19 mouse cellular contexts compared by ENCODE assay signal in the genomic region with DNA sequence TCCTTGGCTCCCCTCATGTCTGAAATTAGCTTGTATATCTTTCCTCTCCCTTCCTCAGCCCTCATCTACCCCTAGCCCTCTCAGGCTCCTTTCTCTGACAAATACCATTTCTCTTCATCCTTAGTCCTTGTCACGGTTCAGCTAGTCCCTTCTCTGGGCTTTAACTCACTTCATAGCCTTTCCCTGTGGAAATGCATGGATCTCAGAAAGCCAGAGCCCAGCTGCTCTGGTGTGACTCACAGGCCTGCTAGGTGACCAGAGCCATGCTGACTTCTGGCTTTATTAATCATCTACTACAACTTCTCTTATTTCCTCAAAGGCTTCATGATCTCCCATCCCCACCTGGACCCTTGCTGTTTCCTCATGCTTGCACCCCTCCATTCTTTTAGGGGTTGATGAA. TPM values are rescaled to one million over a fixed set of nuclear protein-coding genes. Genes with fewer than 3 reads are reported as not detected.
DNase-seq lines count a peak whose midpoint lies in the region; ATAC-seq and TF ChIP-seq lines count a peak whose summit lies in the region.
"Had no signal": no experiment of that assay in that cellular context is flagged by ENCODE, and none has a peak within 500 bp of the region (broad histone marks: within the 10 kb centered on the region; RNA-seq: fewer than 3 reads in every experiment).

No protein-coding gene starts in this region.

- no peak overlapping the region for H3K9ac ChIP-seq in heart, adult 2 months (ENCODE audit: low read depth, low read length)
- H3K9ac ChIP-seq: embryonic facial prominence, embryonic 12.5 days; forebrain, embryonic 13.5 days; forebrain, embryonic 15.5 days; forebrain, postnatal 0 days had no signal

- peak; percentile 85 for ATAC-seq in Patski
- ATAC-seq: CD4-positive, CD25-positive, alpha-beta regulatory T cell, adult 4 months; forebrain, embryonic 13.5 days; forebrain, embryonic 15.5 days; forebrain, postnatal 0 days had no signal

- POLR2A ChIA-PET in Patski (lab: Charles Lee): no interaction called here

- no peak overlapping the region for H3K27ac ChIP-seq in heart, adult 2 months
- H3K27ac ChIP-seq: embryonic facial prominence, embryonic 10.5 days; embryonic facial prominence, embryonic 12.5 days; forebrain, embryonic 13.5 days; forebrain, embryonic 15.5 days had no signal

- H3K27me3 ChIP-seq in Patski: no peaks in the 10 kb centered on the region
- peaks cover 8% of the 10 kb centered on the region for H3K27me3 ChIP-seq in heart, adult 2 months (ENCODE audit: control insufficient read depth, insufficient read depth, low read length)

- no peaks in the 10 kb centered on the region for H3K36me3 ChIP-seq in heart, adult 2 months (ENCODE audit: control insufficient read depth, insufficient read depth, low read length)
- H3K36me3 ChIP-seq: embryonic facial prominence, embryonic 10.5 days; embryonic facial prominence, embryonic 12.5 days; forebrain, embryonic 15.5 days; G1E had no signal

- no peak for TF ChIP-seq EP300 in heart, adult 2 months (IDR thresholded peaks at IDR 0.05; ENCODE audit: insufficient read depth, low read depth, low read length)

- WGBS in heart, adult 2 months: 90% methylated on average over 1 of the region's 1 CpGs

- no peak for TF ChIP-seq CTCF in Patski (IDR thresholded peaks at IDR 0.05)
- TF ChIP-seq CTCF in heart, adult 2 months (IDR thresholded peaks at IDR 0.05): no peak

- DNase-seq in 3T3-L1 (ENCODE audit: low read depth, low spot score) (peak; percentile 25), MN1 (ENCODE audit: low spot score) (peak; percentile 66), Patski (ENCODE audit: low read depth, low spot score) (no peak)
- no peak for DNase-seq in heart, adult 2 months
- DNase-seq in lung, postnatal 14 days: no peak
- DNase-seq: adrenal gland, adult 2 months; adrenal gland, postnatal 10 days; adrenal gland, postnatal 25 days; cerebellum, adult 11-12 months; cerebellum, adult 2 months; cerebellum, adult 9-10 months; cerebellum, postnatal 25 days; forebrain, postnatal 0 days had no signal

- in situ Hi-C loops in Patski (cut with MboI; ENCODE audit: low pct_unique_long_range_greater_than_20kb): no loop called here

- no peaks in the 10 kb centered on the region for H3K79me2 ChIP-seq in heart, adult 2 months (replicated peaks; ENCODE audit: control insufficient read depth, insufficient read depth, low read length)

- H3K4me1 ChIP-seq in heart, adult 2 months (ENCODE audit: control insufficient read depth, insufficient read depth, low read length): peaks cover 1% of the 10 kb centered on the region

- no peak for TF ChIP-seq POLR2A in heart, adult 2 months (IDR thresholded peaks at IDR 0.05; ENCODE audit: insufficient read depth, low read depth, low read length)

- CTCF ChIA-PET in Patski (lab: Charles Lee): interaction anchor here (1.3 to 1.6 kb wide), 2 partner anchors 44 to 76 kb away, joined by 3 to 4 read pairs; no protein-coding TSS in a partner anchor

- H3K4me3 ChIP-seq in heart, adult 2 months: no peak overlapping the region
- H3K4me3 ChIP-seq: embryonic facial prominence, embryonic 10.5 days; embryonic facial prominence, embryonic 12.5 days; forebrain, embryonic 13.5 days; forebrain, embryonic 15.5 days had no signal

- intact Hi-C loops in heart, adult 2 months (cut with DNase I): no loop called here

RNA-seq across cellular contexts. Expression of a gene that starts 4.5 kb away (rescaled TPM):
- polyA plus RNA-seq in Patski (2021): 0.42 TPM
- 1 to 10 TPM; 5.7 to 5.9 TPM for total RNA-seq in heart, adult 2 months (2021)
- polyA plus RNA-seq in heart, adult 2 months (2012; rRNA removed): 5.4 and 10.1 TPM in 2 replicates
- polyA plus RNA-seq: G1E had no signal

RNA-seq across cellular contexts. Expression of a gene that starts 23.7 kb away (rescaled TPM):
- 473 TPM for polyA plus RNA-seq in Patski (2021)
- total RNA-seq in heart, adult 2 months (2021): 10 to 100 TPM; 75.0 to 82.4 TPM
- polyA plus RNA-seq in heart, adult 2 months (2012; rRNA removed): 51.8 and 73.7 TPM in 2 replicates
- polyA plus RNA-seq: G1E had no signal

RNA-seq across cellular contexts. Expression of a gene that starts 57.6 kb away (rescaled TPM):
- 123 TPM for polyA plus RNA-seq in Patski (2021)
- 10 to 100 TPM; 71.0 to 76.2 TPM for total RNA-seq in heart, adult 2 months (2021)
- polyA plus RNA-seq in heart, adult 2 months (2012; rRNA removed): 24.5 and 29.4 TPM in 2 replicates

Comparison
In these comparisons a context has a peak if more than half of its experiments do, and no peak if none do; other contexts are left out.
1. DNase-seq: peak in 3T3-L1 (single experiment) and MN1 (single experiment); none in Patski (single experiment), heart, adult 2 months (0 of 2) and lung, postnatal 14 days (single experiment).